9 mouse cellular contexts compared by ENCODE assay signal in the genomic region with DNA sequence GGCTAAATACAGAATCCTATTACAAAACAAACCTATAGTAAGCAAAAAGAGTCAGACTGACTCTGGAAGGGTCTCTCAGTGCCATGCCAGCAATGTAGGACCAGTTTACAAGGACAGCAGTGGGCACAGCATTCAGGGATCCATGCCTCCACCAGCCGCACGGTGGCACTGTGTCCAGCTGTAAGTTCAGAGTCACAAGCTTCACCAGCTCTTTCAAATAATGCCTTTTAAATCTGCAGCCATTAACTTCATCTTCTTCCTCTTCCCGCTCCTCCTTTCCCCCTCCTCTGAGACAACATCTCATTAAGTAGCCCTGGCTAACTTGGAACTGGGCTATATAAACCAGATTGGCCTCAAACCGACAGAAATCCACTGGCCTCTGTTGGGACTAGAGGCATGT. TPM values are rescaled to one million over a fixed set of nuclear protein-coding genes. Genes with fewer than 3 reads are reported as not detected.
DNase-seq lines count a peak whose midpoint lies in the region.
"Had no signal": no experiment of that assay in that cellular context is flagged by ENCODE, and none has a peak within 500 bp of the region (broad histone marks: within the 10 kb centered on the region; RNA-seq: fewer than 3 reads in every experiment).

No protein-coding gene starts in this region.

- intact Hi-C loops in heart, postnatal 10 days (cut with DNase I), result loop anchor here (5.0 kb wide), 1 partner anchor 178 kb away; no protein-coding TSS in a partner anchor
- intact Hi-C loops in heart, postnatal 25 days (cut with DNase I), result loop anchor here (5.0 kb wide), 1 partner anchor 347 kb away; no protein-coding TSS in a partner anchor

- peak; percentile 36 to 51 for DNase-seq in heart, postnatal 10 days
- DNase-seq in heart, postnatal 25 days (ENCODE audit: low spot score), result no peak
- peak; percentile 45 for DNase-seq in urinary bladder, postnatal 14 days (ENCODE audit: low spot score)
- no peak for DNase-seq in urinary bladder, postnatal 10 days (ENCODE audit: low spot score)
- DNase-seq in c-Kit-positive CD71-negative TER-119-negative erythroid progenitor cells, embryonic 14.5 days (ENCODE audit: low read depth), result peak; percentile 24
- DNase-seq in layer of hippocampus, postnatal 10 days (ENCODE audit: low spot score in 2 of 2), result peak; percentile 51 to 67
- peak; percentile 65 for DNase-seq in retina, postnatal 1 day
- DNase-seq in gastrocnemius, postnatal 25 days, result no peak

RNA-seq across cellular contexts. Expression of gene Prss34, which starts 9.4 kb away (rescaled TPM):
- 1 to 10 TPM; 1.3 to 2.1 TPM for total RNA-seq in heart, postnatal 10 days (2021)
- under 1 TPM; 0.22 to 0.29 TPM for total RNA-seq in heart, postnatal 25 days (2021)
- total RNA-seq in layer of hippocampus, postnatal 10 days (2021), result not detected
- total RNA-seq in gastrocnemius, postnatal 25 days (2021), result 1 to 10 TPM in 1 of 2 experiments, under 1 TPM in 1; 0.59 to 1.2 TPM
- total RNA-seq: left cerebral cortex, adult 8-10 months had no signal

RNA-seq across cellular contexts. Expression of gene Ube2i, which starts 14.4 kb away (rescaled TPM):
- total RNA-seq in heart, postnatal 10 days (2021), result 100 to 1,000 TPM; 166 to 173 TPM
- total RNA-seq in heart, postnatal 25 days (2021), result 10 to 100 TPM; 91.6 to 97.5 TPM
- total RNA-seq in layer of hippocampus, postnatal 10 days (2021), result 100 to 1,000 TPM; 238 to 255 TPM
- 10 to 100 TPM; 59.1 to 62.2 TPM for total RNA-seq in gastrocnemius, postnatal 25 days (2021)

RNA-seq across cellular contexts. Expression of gene Prss28, which starts 19.6 kb away (rescaled TPM):
- not detected for total RNA-seq in heart, postnatal 10 days (2021)
- not detected for total RNA-seq in heart, postnatal 25 days (2021)
- not detected for total RNA-seq in layer of hippocampus, postnatal 10 days (2021)
- total RNA-seq in gastrocnemius, postnatal 25 days (2021), result not detected
- total RNA-seq: left cerebral cortex, adult 8-10 months had no signal

RNA-seq across cellular contexts. Expression of gene Prss29, which starts 29.6 kb away (rescaled TPM):
- total RNA-seq in heart, postnatal 10 days (2021), result not detected
- total RNA-seq in heart, postnatal 25 days (2021), result not detected
- not detected for total RNA-seq in layer of hippocampus, postnatal 10 days (2021)
- not detected for total RNA-seq in gastrocnemius, postnatal 25 days (2021)
- total RNA-seq: left cerebral cortex, adult 8-10 months had no signal

RNA-seq across cellular contexts. Expression of gene Baiap3, which starts 32.7 kb away (rescaled TPM):
- total RNA-seq in heart, postnatal 10 days (2021), result under 1 TPM; 0.27 to 0.34 TPM
- total RNA-seq in heart, postnatal 25 days (2021), result under 1 TPM; 0.55 to 0.61 TPM
- 10 to 100 TPM; 13.7 to 14.6 TPM for total RNA-seq in layer of hippocampus, postnatal 10 days (2021)
- not detected for total RNA-seq in gastrocnemius, postnatal 25 days (2021)

Comparison
In these comparisons a context has a peak if more than half of its experiments do, and no peak if none do; other contexts are left out.
1. DNase-seq: peak in heart, postnatal 10 days (2 of 2), urinary bladder, postnatal 14 days (single experiment), c-Kit-positive CD71-negative TER-119-negative erythroid progenitor cells, embryonic 14.5 days (single experiment), layer of hippocampus, postnatal 10 days (2 of 2) and retina, postnatal 1 day (single experiment); none in heart, postnatal 25 days (single experiment), urinary bladder, postnatal 10 days (single experiment) and gastrocnemius, postnatal 25 days (single experiment).